Mouse (Mus musculus) lung, adult 2 months (tissue): ENCODE measurements around the gene Lsm3.

Source experiments
- CTCF ChIP-seq: fragments of 200-500 bp; IDR thresholded peaks from 2 replicates; pipeline ENCODE4 v1.5.1; 2011; ENCODE audit warnings: mild to moderate bottlenecking, low read length, control low read depth; ENCODE audit not compliant: insufficient read depth
- POLR2A ChIP-seq: fragments of 200-500 bp; IDR thresholded peaks from 2 replicates; pipeline ENCODE4 v1.6.1; 2011; ENCODE audit warnings: low read depth, mild to moderate bottlenecking, control low read depth, low read length, borderline replicate concordance; ENCODE audit errors: extremely low read depth

GRCm38 (mm10) chr6:91552693-91553092 is 37.0 kb downstream of the Lsm3 start:
- TF ChIP-seq POLR2A, result no peak
- no peak for TF ChIP-seq CTCF
